Mouse (Mus musculus): ENCODE data around the gene Macrod1. TPM values are rescaled to one million over a fixed set of nuclear protein-coding genes. Genes with fewer than 3 reads are reported as not detected.

The Macrod1 gene
- total and polyA plus RNA-seq, 2 experiments from 2014 or later: 4.8 to 6.7 TPM

- Histone ChIP-seq H3K27ac (no peak overlapping the region), H3K9ac (replicated peaks; ENCODE audit: low read length) (no peak overlapping the region), H3K27me3 (ENCODE audit: insufficient read depth, low read length) (no peaks in the 10 kb centered on the region), H3K4me2 (ENCODE audit: low read depth, low read length) (no peak overlapping the region), H3K4me1 (ENCODE audit: insufficient read depth, low read length) (peaks cover 21% of the 10 kb centered on the region), H3K9me3 (ENCODE audit: low read length) (no peaks in the 10 kb centered on the region), H3K4me3 (ENCODE audit: low read length) (no peak overlapping the region), H3K36me3 (ENCODE audit: insufficient read depth, low read length) (no peaks in the 10 kb centered on the region)
- ATAC-seq: no peak
- 70% methylated on average over 6 of the region's 6 CpGs for WGBS
- no peak for DNase-seq (ENCODE audit: low spot score)
- TF ChIP-seq CTCF (IDR thresholded peaks at IDR 0.05; ENCODE audit: low read depth): no peak
Observed at GRCm38 (mm10) chr19:7111309-7111708, 54.7 kb downstream of the Macrod1 start.

GRCm38 (mm10) chr19:7111710-7112109, 55.1 kb downstream of the Macrod1 start:
- DNase-seq (ENCODE audit: low spot score) (no peak), ATAC-seq (no peak)
- Histone ChIP-seq H3K4me3 (ENCODE audit: low read length) (no peak overlapping the region), H3K4me2 (ENCODE audit: low read depth, low read length) (no peak overlapping the region), H3K27me3 (ENCODE audit: insufficient read depth, low read length) (no peaks in the 10 kb centered on the region), H3K36me3 (ENCODE audit: insufficient read depth, low read length) (no peaks in the 10 kb centered on the region), H3K27ac (no peak overlapping the region), H3K9me3 (ENCODE audit: low read length) (no peaks in the 10 kb centered on the region), H3K4me1 (ENCODE audit: insufficient read depth, low read length) (peaks cover 21% of the 10 kb centered on the region), H3K9ac (replicated peaks; ENCODE audit: low read length) (no peak overlapping the region)
- WGBS: 84% methylated on average over 4 of the region's 4 CpGs
- TF ChIP-seq CTCF (IDR thresholded peaks at IDR 0.05; ENCODE audit: low read depth): no peak

- no peak overlapping the region for H3K27ac ChIP-seq
- 19% methylated on average over 3 of the region's 3 CpGs for WGBS
- no peak overlapping the region for H3K9ac ChIP-seq (replicated peaks; ENCODE audit: low read length)
- no peak overlapping the region for H3K4me2 ChIP-seq (ENCODE audit: low read depth, low read length)
- H3K4me3 ChIP-seq (ENCODE audit: low read length): no peak overlapping the region
- DNase-seq (ENCODE audit: low spot score) (no peak), ATAC-seq (no peak)
- no peaks in the 10 kb centered on the region for H3K27me3 ChIP-seq (ENCODE audit: insufficient read depth, low read length)
- no peak for TF ChIP-seq CTCF (IDR thresholded peaks at IDR 0.05; ENCODE audit: low read depth)
- H3K4me1 ChIP-seq (ENCODE audit: insufficient read depth, low read length): peaks cover 21% of the 10 kb centered on the region
- H3K36me3 ChIP-seq (ENCODE audit: insufficient read depth, low read length): no peaks in the 10 kb centered on the region
- no peaks in the 10 kb centered on the region for H3K9me3 ChIP-seq (ENCODE audit: low read length)
Observed at GRCm38 (mm10) chr19:7112628-7113027, 56.0 kb downstream of the Macrod1 start.

GRCm38 (mm10) chr19:7113574-7113973, 57.0 kb downstream of the Macrod1 start:
- Histone ChIP-seq H3K36me3 (ENCODE audit: insufficient read depth, low read length) (no peaks in the 10 kb centered on the region), H3K9me3 (ENCODE audit: low read length) (no peaks in the 10 kb centered on the region), H3K4me2 (ENCODE audit: low read depth, low read length) (no peak overlapping the region), H3K4me1 (ENCODE audit: insufficient read depth, low read length) (peaks cover 21% of the 10 kb centered on the region), H3K27ac (peak overlapping the region; percentile 32; the same call in 1 of the 2 replicates), H3K9ac (replicated peaks; ENCODE audit: low read length) (no peak overlapping the region), H3K27me3 (ENCODE audit: insufficient read depth, low read length) (no peaks in the 10 kb centered on the region), H3K4me3 (ENCODE audit: low read length) (no peak overlapping the region)
- no peak for TF ChIP-seq CTCF (IDR thresholded peaks at IDR 0.05; ENCODE audit: low read depth)
- ATAC-seq (no peak), DNase-seq (ENCODE audit: low spot score) (no peak)
- 24% methylated on average over 14 of the region's 14 CpGs for WGBS

GRCm38 (mm10) chr19:7116038-7116731, 59.6 kb downstream of the Macrod1 start:
- 76% methylated on average over 4 of the region's 4 CpGs for WGBS
- no peak for TF ChIP-seq CTCF (IDR thresholded peaks at IDR 0.05; ENCODE audit: low read depth)
- Histone ChIP-seq H3K9ac (replicated peaks; ENCODE audit: low read length) (no peak overlapping the region), H3K9me3 (ENCODE audit: low read length) (no peaks in the 10 kb centered on the region), H3K27ac (no peak overlapping the region), H3K4me1 (ENCODE audit: insufficient read depth, low read length) (peaks cover 13% of the 10 kb centered on the region), H3K27me3 (ENCODE audit: insufficient read depth, low read length) (no peaks in the 10 kb centered on the region), H3K4me3 (ENCODE audit: low read length) (no peak overlapping the region), H3K4me2 (ENCODE audit: low read depth, low read length) (no peak overlapping the region), H3K36me3 (ENCODE audit: insufficient read depth, low read length) (no peaks in the 10 kb centered on the region)
- ATAC-seq: no peak
- no peak for DNase-seq (ENCODE audit: low spot score)

GRCm38 (mm10) chr19:7117141-7117540, 60.5 kb downstream of the Macrod1 start:
- TF ChIP-seq CTCF (IDR thresholded peaks at IDR 0.05; ENCODE audit: low read depth): no peak
- H3K4me3 ChIP-seq (ENCODE audit: low read length): no peak overlapping the region
- H3K9me3 ChIP-seq (ENCODE audit: low read length): no peaks in the 10 kb centered on the region
- no peak overlapping the region for H3K9ac ChIP-seq (replicated peaks; ENCODE audit: low read length)
- peaks cover 19% of the 10 kb centered on the region for H3K4me1 ChIP-seq (ENCODE audit: insufficient read depth, low read length)
- H3K4me2 ChIP-seq (ENCODE audit: low read depth, low read length): no peak overlapping the region
- DNase-seq (ENCODE audit: low spot score) (no peak), ATAC-seq (no peak)
- H3K27me3 ChIP-seq (ENCODE audit: insufficient read depth, low read length): no peaks in the 10 kb centered on the region
- H3K27ac ChIP-seq: no peak overlapping the region
- H3K36me3 ChIP-seq (ENCODE audit: insufficient read depth, low read length): no peaks in the 10 kb centered on the region
- 77% methylated on average over 4 of the region's 4 CpGs for WGBS

DNA sequence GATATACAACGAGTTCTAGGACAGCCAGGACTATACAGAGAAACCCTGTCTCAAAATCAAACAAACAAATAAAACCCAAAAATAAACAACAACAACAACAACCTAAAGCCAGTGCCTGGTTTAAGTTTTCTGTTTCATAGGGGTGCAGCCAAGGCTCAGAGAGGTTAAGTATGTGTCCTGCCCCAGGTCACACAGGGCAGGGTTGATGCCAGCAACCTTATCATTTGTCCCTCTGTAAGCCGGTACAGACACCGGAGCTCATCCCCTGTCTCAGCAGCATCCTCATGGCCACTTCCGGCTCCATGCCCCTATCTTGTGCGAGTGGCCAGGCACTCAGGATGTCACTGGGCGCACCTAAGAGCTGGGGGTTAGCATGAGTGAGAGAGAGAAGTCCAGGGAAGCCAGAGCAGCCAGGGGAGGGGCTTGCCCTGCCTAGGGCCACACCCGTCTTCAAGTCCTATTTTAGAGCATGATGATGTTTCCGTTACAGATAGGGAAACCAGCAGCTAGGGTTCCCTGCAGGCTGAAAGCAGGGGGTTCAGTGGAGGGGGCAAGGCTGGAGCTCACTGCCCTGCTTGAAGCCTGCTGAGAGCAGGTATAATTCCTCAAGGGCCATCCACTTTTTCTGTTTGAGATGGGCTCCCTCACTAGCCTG, 61.2 kb downstream of the Macrod1 start:
- H3K4me1 ChIP-seq (ENCODE audit: insufficient read depth, low read length): peaks cover 23% of the 10 kb centered on the region
- DNase-seq (ENCODE audit: low spot score): no peak

More for the DNA sequence above, 61.2 kb downstream of the Macrod1 start:
- Histone ChIP-seq H3K4me3 (ENCODE audit: low read length) (no peak overlapping the region), H3K27ac (no peak overlapping the region), H3K4me2 (ENCODE audit: low read depth, low read length) (no peak overlapping the region), H3K27me3 (ENCODE audit: insufficient read depth, low read length) (no peaks in the 10 kb centered on the region), H3K9me3 (ENCODE audit: low read length) (no peaks in the 10 kb centered on the region), H3K36me3 (ENCODE audit: insufficient read depth, low read length) (no peaks in the 10 kb centered on the region), H3K9ac (replicated peaks; ENCODE audit: low read length) (no peak overlapping the region)
- WGBS: 84% methylated on average over 8 of the region's 8 CpGs
- ATAC-seq: no peak
- TF ChIP-seq CTCF (IDR thresholded peaks at IDR 0.05; ENCODE audit: low read depth): no peak
